Mouse (Mus musculus) adipocyte (in vitro differentiated cells): Measurements from ENCODE around the gene Gm17581.

Experiments used
- DNase-seq: peaks from one replicate; pipeline ENCODE4 v3.0.0-alpha.2; 2016; ENCODE audit warnings: low spot score

The Gm17581 gene

GRCm38 (mm10) chr2:155691336-155691722, 44.3 kb downstream of the Gm17581 start:
- peak; percentile 51 for DNase-seq

- DNase-seq = no peak
Measured at GRCm38 (mm10) chr2:155689211-155689610, 46.5 kb downstream of the Gm17581 start.

- DNase-seq = no peak
Measured at GRCm38 (mm10) chr2:155687746-155688145, 47.9 kb downstream of the Gm17581 start.

- DNase-seq = no peak
Measured at GRCm38 (mm10) chr2:155686572-155686971, 49.1 kb downstream of the Gm17581 start.
